Mouse (Mus musculus) embryonic fibroblast, embryonic 13.5 days (primary cell): ENCODE data around the gene Nrg3.

ENCODE experiments used
- CTCF ChIP-seq: IDR thresholded peaks from 2 replicates; pipeline ENCODE4 v1.5.1; 2011; ENCODE audit warnings: mild to moderate bottlenecking, control low read depth, low read length, moderate library complexity, borderline replicate concordance; ENCODE audit not compliant: insufficient read depth
- POLR2A ChIP-seq: IDR thresholded peaks from 2 replicates; pipeline ENCODE4 v1.6.1; 2011; ENCODE audit warnings: low read depth, mild to moderate bottlenecking, control low read depth, low read length, moderate library complexity

DNA sequence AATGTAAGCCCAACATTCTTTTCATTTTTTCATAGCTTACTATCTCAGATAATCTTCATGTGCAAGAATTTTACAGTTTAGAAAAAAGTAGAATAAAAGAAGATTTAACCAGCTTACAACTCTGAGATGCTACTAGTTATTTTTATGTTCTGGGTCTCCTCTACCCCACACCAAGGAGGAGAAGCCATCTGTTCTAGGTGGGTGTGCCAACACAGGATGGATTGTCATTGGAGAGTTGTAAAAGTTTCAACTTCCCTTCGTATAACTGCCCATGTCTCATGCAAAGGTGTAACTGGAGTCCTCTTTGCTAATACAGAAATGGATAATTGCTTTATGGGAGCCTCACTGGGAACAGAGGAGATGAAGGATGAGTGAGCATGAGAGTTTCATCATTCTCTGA is 393.4 kb downstream of the Nrg3 start:
- TF ChIP-seq CTCF (no peak), POLR2A (no peak)
